8 mouse cellular contexts compared by ENCODE assay signal in the genomic region with DNA sequence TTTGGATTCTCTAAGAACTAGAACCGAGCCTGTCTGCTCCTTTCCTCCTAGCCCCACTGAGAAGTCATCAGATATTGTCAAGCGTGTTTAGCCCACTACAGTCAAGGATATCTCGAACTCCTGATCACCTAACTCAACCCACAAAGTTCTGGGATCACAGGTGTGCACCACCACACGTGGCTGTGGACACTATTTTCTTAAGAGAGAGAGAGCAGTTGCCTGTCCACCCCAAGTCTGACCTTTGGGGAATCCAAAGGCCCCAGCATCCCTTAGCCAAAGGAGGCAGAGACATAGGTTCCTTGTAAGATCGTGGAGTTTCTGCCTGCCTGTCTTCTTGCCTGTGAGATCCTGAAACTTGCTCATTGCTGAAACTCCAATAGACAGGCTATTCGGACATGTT. TPM values are rescaled to one million over a fixed set of nuclear protein-coding genes. Genes with fewer than 3 reads are reported as not detected.
DNase-seq lines count a peak whose midpoint lies in the region; ATAC-seq and TF ChIP-seq lines count a peak whose summit lies in the region.

No protein-coding gene starts in this region.

- in situ Hi-C loops in ES-E14 (cut with MboI; ENCODE audit: low sequenced_read_pairs in 2 of 2, unreplicated experiment in 2 of 2), result no loop called here

- no peak for ATAC-seq in heart, postnatal 0 days (ENCODE audit: insufficient read depth, low read depth)
- no peak for ATAC-seq in activated CD4-positive, CD25-positive, alpha-beta regulatory T cell, adult 4 months

- peaks cover 9% of the 10 kb centered on the region for H3K36me3 ChIP-seq in heart, adult 2 months (ENCODE audit: control insufficient read depth, insufficient read depth, low read length)
- peaks cover 34% of the 10 kb centered on the region for H3K36me3 ChIP-seq in ES-E14 (ENCODE audit: control insufficient read depth, insufficient read depth, low read length, poor library complexity, severe bottlenecking)
- H3K36me3 ChIP-seq in heart, postnatal 0 days (replicated peaks; ENCODE audit: control insufficient read depth, insufficient read depth, low read length), result peaks cover 30% of the 10 kb centered on the region
- H3K36me3 ChIP-seq in midbrain, embryonic 10.5 days, result peaks cover 31% of the 10 kb centered on the region

- H3K27ac ChIP-seq in heart, adult 2 months, result peak overlapping the region; percentile 87
- no peak overlapping the region for H3K27ac ChIP-seq in ES-E14 (ENCODE audit: insufficient read depth, low read depth, low read length, poor library complexity, severe bottlenecking)
- H3K27ac ChIP-seq in heart, postnatal 0 days (ENCODE audit: low read depth), result peak overlapping the region; percentile 97
- peak overlapping the region; percentile 97 for H3K27ac ChIP-seq in midbrain, embryonic 10.5 days (replicated peaks)

- H3K4me1 ChIP-seq in heart, adult 2 months (ENCODE audit: control insufficient read depth, insufficient read depth, low read length), result peaks cover 3% of the 10 kb centered on the region
- peaks cover 7 to 12% of the 10 kb centered on the region in 2 experiments; a peak in 2 of 4 replicates for H3K4me1 ChIP-seq in ES-E14 (ENCODE audit: control insufficient read depth in 2 of 2, insufficient read depth in 2 of 2, low read length in 2 of 2, poor library complexity in 1 of 2)
- peaks cover 12% of the 10 kb centered on the region; the same call in 1 of the 2 replicates for H3K4me1 ChIP-seq in heart, postnatal 0 days (ENCODE audit: control insufficient read depth, insufficient read depth)
- H3K4me1 ChIP-seq in midbrain, embryonic 10.5 days, result peaks cover 18% of the 10 kb centered on the region

- DNase-seq in heart, adult 2 months, result no peak
- no peak for DNase-seq in heart, postnatal 10 days
- no peak for DNase-seq in ES-E14 (ENCODE audit: low read depth, low spot score)
- DNase-seq in heart, postnatal 0 days (ENCODE audit: low spot score), result no peak
- no peak for DNase-seq in midbrain, embryonic 10.5 days (ENCODE audit: low spot score)
- no peak for DNase-seq in left cerebral cortex, adult 18-20 months (ENCODE audit: low spot score in 2 of 2)
- DNase-seq in adrenal gland, postnatal 10 days, result no peak

- TF ChIP-seq EP300 in heart, adult 2 months (IDR thresholded peaks at IDR 0.05; ENCODE audit: insufficient read depth, low read depth, low read length), result no peak
- TF ChIP-seq EP300 in heart, postnatal 0 days (IDR thresholded peaks at IDR 0.05; ENCODE audit: low read depth), result no peak

- H3K4me3 ChIP-seq in heart, adult 2 months, result peak overlapping the region; percentile 92
- H3K4me3 ChIP-seq in ES-E14 (ENCODE audit: insufficient read depth in 1 of 2, low read depth in 1 of 2, low read length in 2 of 2, poor library complexity in 1 of 2, severe bottlenecking in 1 of 2), result peak overlapping the region; percentile 54 to 97
- peak overlapping the region; percentile 88 for H3K4me3 ChIP-seq in heart, postnatal 0 days (ENCODE audit: low read depth, low read length)
- H3K4me3 ChIP-seq in midbrain, embryonic 10.5 days, result peak overlapping the region; percentile 84

- intact Hi-C loops in heart, adult 2 months (cut with DNase I), result no loop called here
- intact Hi-C loops in heart, postnatal 10 days (cut with DNase I), result loop anchor here (10.0 kb wide), 1 partner anchor 1372 kb away; a partner anchor contains a TSS

- no peak for TF ChIP-seq CTCF in heart, adult 2 months (IDR thresholded peaks at IDR 0.05)
- no peak for TF ChIP-seq CTCF in heart, postnatal 0 days (IDR thresholded peaks at IDR 0.05; ENCODE audit: low read depth)

- TF ChIP-seq POLR2A in heart, adult 2 months (IDR thresholded peaks at IDR 0.05; ENCODE audit: insufficient read depth, low read depth, low read length), result no peak

- no peaks in the 10 kb centered on the region for H3K9me3 ChIP-seq in ES-E14 (ENCODE audit: control insufficient read depth, insufficient read depth, low read depth, low read length)
- no peaks in the 10 kb centered on the region for H3K9me3 ChIP-seq in heart, postnatal 0 days (replicated peaks; ENCODE audit: control insufficient read depth, low read length)
- H3K9me3 ChIP-seq in midbrain, embryonic 10.5 days (replicated peaks), result no peaks in the 10 kb centered on the region

- H3K79me2 ChIP-seq in heart, adult 2 months (replicated peaks; ENCODE audit: control insufficient read depth, insufficient read depth, low read length), result no peaks in the 10 kb centered on the region

- H3K27me3 ChIP-seq in heart, adult 2 months (ENCODE audit: control insufficient read depth, insufficient read depth, low read length), result no peaks in the 10 kb centered on the region
- no peaks in the 10 kb centered on the region for H3K27me3 ChIP-seq in heart, postnatal 0 days (ENCODE audit: control insufficient read depth, insufficient read depth, low read length)
- H3K27me3 ChIP-seq in midbrain, embryonic 10.5 days (ENCODE audit: low read depth, poor library complexity, severe bottlenecking), result no peaks in the 10 kb centered on the region

- H3K4me2 ChIP-seq in heart, postnatal 0 days (ENCODE audit: low read depth, low read length), result peak overlapping the region; percentile 77

- 27% methylated on average over 6 of the region's 6 CpGs for WGBS in heart, adult 2 months
- WGBS in heart, postnatal 0 days, result 25% methylated on average over 6 of the region's 6 CpGs
- WGBS in midbrain, embryonic 10.5 days, result 23% methylated on average over 6 of the region's 6 CpGs

- peak overlapping the region; percentile 69 for H3K9ac ChIP-seq in heart, adult 2 months (ENCODE audit: low read depth, low read length)
- peak overlapping the region; percentile 54 for H3K9ac ChIP-seq in ES-E14 (ENCODE audit: insufficient read depth, low read depth, low read length, poor library complexity, severe bottlenecking)
- peak overlapping the region; percentile 98 for H3K9ac ChIP-seq in heart, postnatal 0 days (replicated peaks; ENCODE audit: low read depth, low read length)

TF ChIP-seq in ES-E14, 5 proteins besides CTCF, POLR2A, EP300 and RAD21:
- TF ChIP-seq ZNF384 (IDR thresholded peaks at IDR 0.05; ENCODE audit: low read depth, low read length) (no peak), ZC3H11A (IDR thresholded peaks at IDR 0.05; ENCODE audit: borderline replicate concordance, low read depth, low read length) (no peak), MAFK (IDR thresholded peaks at IDR 0.05; ENCODE audit: insufficient read depth, low read depth, low read length) (no peak), HCFC1 (IDR thresholded peaks at IDR 0.05; ENCODE audit: borderline replicate concordance, insufficient read depth, low read length) (no peak), CHD2 (IDR thresholded peaks at IDR 0.05; ENCODE audit: low read depth, low read length) (no peak)

RNA-seq across cellular contexts. Expression of a gene that starts 0.6 kb away (rescaled TPM):
- 100 to 1,000 TPM; 513 to 615 TPM for total RNA-seq in heart, adult 2 months (2021)
- polyA plus RNA-seq in heart, adult 2 months (2012; rRNA removed), result 153 and 190 TPM in 2 replicates
- total RNA-seq in heart, postnatal 10 days (2021), result 100 to 1,000 TPM; 730 to 733 TPM
- 1,395 and 1,593 TPM in 2 replicates for total RNA-seq in ES-E14 (2012; rRNA removed)
- total RNA-seq in heart, postnatal 0 days (2014; rRNA removed; ENCODE audit: low replicate concordance), result 189 and 198 TPM in 2 replicates
- polyA plus RNA-seq in heart, postnatal 0 days (2015; fragmentation: Nextera tagmentation; extraction: Ambion mirVana), result 325 and 330 TPM in 2 replicates
- polyA plus RNA-seq in midbrain, embryonic 10.5 days (2016; fragmentation: Nextera tagmentation; extraction: Ambion mirVana), result 416 and 468 TPM in 2 replicates
- polyA plus RNA-seq in activated CD4-positive, CD25-positive, alpha-beta regulatory T cell, adult 4 months (2017; shearing (Covaris generic)), result 100 to 1,000 TPM; 494 to 595 TPM
- 100 to 1,000 TPM; 515 to 567 TPM for total RNA-seq in left cerebral cortex, adult 18-20 months (2021)
- total RNA-seq in adrenal gland, postnatal 10 days (2021), result 100 to 1,000 TPM; 867 to 928 TPM
